Mouse (Mus musculus) A20 (cell line): ENCODE measurements around the gene Fam178b.

Experiments
- DNase-seq: peaks from one replicate; pipeline ENCODE4 v3.0.0-alpha.2; 2011; ENCODE audit warnings: low read depth, low spot score

Fam178b gene

DNA sequence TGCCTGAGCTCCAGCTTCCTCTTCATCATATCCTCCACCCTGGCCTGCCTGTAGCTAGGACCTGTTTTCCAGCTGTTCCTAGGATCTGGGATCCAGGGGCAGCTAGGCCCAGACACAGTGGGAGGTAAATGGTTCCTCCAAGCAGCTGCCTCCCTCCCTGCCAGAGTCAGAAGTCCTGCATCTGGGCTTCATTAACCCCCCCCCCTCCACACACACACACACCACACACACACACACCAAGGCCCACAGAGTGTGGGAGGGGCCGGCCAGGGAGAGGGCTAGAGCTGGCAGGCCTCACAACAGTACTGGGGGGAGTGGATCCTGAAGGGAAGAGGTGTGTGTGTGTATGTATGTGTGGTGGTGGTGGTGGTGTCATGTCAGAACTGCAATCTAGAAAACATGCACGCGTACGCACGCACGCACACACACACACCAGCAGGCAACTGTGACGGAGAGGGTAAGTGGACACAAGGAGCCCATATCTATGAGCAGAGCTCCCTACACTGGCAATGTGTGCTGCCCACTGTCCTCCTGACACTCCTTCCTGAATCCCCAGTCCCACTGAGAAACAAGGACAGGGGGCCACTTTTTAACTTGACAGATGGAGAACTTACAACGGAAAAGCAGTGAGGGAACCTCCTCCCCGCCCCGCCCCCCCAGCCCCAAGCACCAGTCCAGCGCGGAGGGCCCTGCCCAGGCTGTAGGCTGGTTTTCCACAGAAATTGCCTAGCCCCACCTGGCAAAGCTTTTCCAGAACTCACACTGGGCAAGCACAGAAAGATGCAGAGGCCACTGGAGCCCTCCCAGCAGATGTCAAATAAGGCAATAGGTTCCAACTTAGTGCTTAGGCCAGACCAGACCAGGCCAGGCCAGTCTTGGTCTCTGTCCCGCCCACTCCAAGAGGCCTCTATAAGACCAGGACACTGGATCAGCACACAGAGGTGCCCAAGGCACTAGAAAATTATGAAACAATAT, 94.2 kb downstream of the Fam178b start:
- DNase-seq = no peak

DNA sequence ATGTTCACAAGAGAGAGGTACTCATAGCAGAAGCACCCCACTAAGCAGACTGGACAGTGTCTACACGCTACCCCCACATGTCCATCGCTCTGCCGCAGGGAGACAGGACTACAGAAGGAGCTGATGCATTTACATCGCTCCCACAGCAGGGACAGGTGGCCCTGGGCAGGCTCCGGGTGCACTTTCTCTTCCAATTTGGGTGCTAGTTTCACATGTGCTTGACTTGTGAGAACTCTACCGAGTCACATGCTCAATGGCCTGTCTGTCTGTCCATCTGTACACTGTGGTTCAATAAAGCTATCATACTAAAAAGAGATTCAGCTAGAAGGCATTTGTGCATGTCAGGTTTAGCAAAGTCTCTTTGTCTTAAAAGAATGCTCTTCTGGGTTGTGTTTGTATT, 95.1 kb downstream of the Fam178b start:
- DNase-seq = peak; percentile 56

DNA sequence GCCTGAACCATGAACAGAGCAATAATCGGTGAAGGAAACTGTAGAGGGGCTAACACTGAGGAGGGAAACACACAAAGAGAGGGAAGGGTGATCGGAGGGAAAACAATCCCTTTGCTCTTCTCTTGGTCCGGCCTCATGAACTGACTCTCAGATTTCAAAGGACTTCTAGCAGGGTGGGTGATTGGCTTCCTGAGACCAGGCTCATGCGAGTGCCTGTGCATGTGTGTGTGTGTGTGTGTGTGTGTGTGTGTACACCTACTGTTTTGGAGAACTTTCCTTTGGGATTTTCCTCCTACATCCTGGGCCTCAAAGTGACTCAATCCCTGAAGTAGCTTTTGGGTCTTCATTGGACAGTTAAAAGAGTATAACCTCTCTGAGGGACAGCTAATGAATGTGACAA, 96.7 kb downstream of the Fam178b start:
- no peak for DNase-seq

DNA sequence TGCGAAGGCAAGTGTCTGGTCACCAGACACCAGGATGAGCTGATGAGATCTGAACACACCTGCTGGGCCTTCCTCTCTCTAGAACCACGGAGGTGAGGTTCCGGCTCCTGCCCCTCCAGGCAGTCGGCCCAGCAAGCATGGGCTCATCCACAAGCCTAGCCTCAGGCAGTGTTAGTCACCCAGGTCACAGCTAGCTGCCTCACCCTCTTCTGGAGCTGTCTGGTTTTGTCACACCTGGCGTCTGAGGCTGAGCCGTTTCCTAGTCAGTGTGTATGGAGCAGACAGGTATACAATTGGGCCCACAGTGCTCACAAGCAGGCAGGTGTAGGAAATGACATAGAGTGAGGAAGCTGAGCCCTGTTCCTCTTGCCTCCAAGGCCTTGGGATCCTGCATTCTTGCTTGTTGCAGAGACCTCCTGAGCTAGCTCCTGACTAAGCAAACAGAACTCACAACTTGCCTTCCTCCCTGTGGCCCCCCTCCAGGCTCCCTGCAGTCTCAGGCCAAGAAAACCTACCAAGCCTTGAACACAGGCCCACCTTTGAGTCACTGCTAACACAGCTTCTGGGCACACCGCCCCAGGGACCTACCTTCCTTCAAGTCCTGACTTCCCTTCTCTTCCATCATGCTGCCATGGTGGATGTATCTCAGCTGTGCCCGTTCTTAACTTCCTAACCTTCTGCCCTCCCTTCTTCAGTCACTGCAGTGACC, 99.4 kb downstream of the Fam178b start:
- no peak for DNase-seq

DNA sequence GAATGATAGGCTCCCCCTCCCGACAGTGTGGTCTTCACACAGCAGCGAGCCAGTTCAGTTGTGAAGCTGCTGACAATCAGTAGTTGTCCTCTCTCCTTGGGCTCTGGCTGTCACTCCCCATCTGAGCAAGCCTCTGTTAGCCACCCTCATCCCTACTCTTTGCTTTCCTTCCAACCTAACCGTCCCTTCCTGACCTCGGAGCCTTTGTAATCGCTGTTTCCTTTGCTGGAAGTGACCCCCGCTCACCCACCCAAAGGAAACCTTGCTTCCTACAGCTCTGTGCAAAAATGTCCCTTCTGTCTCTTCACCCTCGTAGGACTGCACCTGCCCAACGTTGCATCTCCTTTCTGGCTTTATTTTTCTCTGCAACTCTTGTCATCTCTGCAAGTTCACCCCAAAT, 100.8 kb downstream of the Fam178b start:
- DNase-seq = no peak

DNA sequence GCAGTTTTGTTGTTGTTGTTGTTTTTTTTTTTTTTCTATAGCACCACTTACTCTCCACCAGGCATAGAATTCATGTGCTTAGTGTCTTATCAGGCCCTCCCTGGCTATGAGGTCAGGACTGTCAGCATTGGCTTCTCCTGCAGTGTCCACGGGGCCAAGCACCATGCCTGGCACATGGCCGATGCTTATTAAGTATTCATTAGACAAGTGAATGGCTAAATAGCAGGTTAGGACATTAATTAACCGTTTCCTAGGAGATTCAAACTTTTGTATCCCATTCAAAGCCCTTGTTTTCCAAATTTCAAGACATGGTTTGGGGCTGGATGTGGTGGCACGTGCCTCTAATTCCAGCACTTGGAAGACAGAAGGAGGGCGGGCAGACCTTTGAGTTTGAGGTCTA, 101.7 kb downstream of the Fam178b start:
- no peak for DNase-seq

DNA sequence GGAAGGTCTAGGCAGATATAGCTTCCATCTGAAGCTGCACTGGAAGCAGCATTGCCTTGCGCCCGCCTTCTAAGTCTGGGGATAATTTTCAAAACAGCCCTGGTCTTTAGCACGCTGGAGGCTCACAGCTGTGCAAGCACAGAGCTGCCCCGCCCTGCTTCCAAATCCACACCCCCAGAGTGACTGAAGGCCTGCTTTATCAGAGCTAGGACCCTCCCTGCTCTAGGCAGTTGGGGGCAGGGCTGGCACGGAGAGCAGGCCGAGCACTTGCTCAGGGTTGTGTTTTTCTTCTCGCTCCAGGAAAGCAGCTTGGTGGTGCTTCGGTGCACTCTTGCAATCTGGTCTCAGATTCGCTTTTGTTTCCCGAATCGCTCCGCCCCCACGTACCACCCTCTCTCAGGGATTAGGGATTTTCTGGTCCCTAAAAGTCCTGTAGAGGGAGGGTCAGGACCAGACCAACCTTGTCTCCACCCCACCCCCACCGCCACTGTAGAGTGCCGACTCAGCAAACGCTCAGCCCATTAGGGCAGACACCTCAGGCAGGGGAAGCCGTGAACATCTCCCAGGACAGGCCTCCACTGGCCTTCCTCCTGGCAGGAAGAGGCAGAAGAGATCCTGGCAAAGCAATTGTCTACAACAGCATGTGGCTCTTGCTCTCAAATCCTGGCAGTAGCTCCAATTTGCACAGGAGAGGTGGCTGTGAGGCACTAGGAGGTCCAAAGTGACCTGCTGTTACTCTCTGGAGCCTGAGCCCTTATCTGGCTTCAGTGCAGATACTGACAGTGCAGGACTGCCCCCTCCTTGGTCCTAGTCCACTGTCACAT, 102.4 kb downstream of the Fam178b start:
- DNase-seq = no peak

DNA sequence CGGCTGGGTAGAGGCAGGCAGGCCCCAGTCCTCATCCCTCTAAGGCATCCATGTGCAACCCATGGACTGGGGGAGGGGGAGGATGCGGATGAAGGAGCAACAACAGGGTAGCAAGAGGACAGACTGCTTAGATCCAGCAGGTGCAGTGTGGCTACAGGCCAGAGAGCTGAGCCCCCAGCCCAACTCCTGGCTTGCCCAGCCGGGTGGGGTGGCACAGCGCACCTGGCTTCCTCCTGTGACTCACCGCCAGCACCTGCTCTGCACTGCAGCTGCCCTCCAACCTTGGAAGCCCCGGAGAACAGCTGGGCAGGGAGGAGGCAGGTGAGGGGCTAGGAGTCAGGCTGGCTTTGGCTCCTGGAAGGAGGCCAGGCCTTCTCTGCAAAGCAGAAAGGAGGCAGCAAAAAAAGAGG, 103.0 kb downstream of the Fam178b start:
- peak; percentile 86 for DNase-seq

DNA sequence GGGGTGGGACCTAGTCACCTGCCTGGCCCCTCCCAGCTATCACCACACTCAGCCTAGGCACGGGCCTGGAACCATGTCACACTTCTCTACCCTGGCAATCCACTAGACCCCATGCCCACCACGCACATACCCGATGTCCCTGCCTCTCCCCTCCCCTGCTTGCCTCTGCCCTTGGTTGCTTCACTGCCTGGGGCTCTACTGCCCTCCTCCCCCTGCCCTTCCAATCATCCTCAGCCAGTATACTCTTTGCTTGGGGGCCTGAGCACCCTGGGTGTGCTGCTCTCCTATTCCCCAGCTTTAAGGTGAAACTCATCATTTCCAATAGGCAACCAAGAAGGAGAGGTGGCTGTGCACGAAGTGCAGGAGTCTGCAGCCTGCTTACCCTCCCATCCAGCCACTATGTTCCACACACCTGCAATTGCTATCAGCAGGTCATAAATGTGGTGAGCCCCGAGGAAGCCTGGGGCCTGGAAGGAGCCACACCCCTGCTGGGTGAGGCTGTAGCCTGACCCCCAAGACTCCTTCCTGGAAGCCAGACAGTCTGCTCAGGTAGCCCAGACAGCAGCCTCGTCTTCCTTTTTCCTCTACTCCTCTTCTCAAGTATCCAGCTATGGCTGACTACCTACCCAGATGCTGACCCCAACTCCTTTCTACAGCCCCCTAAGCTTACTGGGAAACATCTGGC, 105.8 kb downstream of the Fam178b start:
- no peak for DNase-seq

DNA sequence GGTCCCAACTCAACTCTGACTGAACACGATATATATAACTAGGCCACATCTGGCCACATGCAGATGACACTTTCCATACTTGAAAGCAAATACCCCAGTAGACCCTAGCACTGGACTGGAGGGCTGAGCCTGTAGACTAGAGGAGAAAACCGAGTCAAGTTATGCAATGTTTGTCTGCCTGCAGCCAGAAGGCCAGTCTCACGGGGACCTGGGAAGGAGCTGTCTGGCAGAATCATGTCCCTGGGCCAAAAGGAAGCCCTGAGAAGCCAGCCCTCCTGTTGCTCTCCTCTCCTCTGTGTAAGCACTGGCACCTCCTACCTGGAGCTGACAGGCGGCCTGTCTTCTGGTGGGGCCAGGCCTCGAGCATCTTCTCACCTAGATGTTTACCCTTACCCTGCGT, 107.6 kb downstream of the Fam178b start:
- DNase-seq = no peak

DNA sequence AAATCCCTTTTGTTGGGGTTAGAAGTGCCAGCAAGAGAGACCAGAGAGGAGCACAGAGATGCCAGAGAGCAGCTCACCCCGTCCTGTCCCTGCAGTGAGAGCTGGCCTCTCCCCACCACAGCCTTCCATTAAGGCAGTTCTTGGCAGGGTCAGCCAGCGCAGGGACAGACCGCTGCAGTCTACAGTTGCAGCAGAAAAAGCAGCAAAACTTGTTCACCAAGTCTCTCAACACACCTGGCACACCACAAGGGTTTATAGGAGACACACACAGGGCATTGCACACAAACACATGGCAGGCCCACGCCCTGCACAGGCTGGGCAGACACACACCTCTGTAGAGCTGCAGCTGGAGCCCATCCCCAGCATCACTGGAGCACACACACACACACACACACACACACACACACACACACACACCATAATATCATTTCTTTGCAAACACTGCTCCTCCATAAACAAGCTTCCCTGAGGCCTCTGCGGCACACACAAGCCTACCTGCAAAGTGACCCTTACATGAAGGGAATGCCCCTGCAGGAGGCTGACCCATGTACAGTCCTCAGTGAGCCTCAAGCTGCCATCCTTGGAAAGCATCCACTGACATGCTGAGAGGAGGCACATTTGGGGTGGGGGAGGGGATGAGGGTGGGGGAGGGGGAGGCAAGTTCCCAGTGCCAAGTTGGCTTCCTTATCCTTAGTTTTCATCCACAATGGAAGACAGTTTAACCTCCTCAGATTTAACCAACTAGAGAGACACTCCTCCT, 108.6 kb downstream of the Fam178b start:
- no peak for DNase-seq

DNA sequence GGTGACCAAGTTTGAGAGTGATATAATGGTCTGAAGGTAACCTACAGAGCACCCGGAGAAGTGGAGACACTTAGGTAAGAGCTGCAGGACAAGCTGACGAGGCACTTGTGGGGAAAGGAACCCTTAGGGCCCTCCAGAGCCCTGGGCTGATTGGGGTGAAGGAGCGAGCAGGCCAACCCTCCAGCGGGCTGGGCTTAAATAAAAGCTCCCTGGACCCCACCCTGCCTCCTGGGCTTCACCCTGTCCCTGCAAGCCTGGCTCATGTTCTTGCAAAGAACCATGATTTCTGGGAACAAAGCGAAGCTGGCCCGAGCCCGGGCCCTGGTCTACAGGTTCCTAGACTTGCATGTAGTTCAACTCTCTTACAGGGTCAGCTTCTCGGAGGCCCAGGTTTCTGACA, 109.5 kb downstream of the Fam178b start:
- no peak for DNase-seq

DNA sequence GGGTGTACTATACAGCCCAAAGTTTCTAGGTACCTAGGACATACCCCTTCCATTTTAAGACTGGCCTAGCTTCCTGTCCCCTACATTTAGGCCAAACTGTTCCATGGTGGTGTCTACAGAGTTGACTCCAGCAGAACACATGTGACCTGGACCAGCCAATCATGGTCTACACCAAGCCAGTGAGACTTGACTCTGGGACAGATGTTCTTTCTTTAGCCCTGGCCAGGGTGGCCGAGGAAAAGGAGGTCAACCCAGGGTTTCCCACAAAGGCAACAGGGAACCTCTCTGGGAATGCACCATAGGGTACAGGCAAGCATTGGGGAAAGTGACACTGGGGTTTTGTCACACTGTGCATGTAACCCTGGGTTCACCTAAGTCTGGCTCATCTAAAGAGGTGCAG, 110.3 kb downstream of the Fam178b start:
- no peak for DNase-seq

DNA sequence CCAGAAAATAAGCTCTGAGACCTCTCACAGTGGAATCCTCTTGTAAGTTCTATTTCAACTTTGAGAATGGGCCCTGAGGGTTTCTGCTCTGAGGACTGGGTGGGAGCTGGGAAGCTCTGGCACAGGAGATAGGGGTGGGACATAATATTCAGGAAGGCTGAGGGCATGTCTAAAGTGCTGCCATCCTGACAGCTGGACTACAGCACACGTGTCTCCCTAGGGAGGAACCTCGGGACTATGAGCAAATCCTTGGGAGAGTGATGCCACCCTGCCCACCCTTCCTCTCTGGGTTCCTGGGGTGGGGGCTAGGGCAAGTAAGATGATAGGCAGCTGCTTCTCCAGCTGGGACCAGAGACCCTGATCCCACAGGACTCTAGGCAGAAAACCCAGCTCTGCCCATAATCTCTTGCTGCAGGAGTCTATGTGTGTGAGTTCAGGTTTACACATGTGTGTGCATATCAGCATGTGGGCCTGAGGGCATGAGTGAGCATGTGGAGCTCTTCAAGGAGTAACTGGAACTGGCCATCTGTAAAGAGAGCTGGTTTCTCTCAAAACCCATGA, 110.8 kb downstream of the Fam178b start:
- no peak for DNase-seq

DNA sequence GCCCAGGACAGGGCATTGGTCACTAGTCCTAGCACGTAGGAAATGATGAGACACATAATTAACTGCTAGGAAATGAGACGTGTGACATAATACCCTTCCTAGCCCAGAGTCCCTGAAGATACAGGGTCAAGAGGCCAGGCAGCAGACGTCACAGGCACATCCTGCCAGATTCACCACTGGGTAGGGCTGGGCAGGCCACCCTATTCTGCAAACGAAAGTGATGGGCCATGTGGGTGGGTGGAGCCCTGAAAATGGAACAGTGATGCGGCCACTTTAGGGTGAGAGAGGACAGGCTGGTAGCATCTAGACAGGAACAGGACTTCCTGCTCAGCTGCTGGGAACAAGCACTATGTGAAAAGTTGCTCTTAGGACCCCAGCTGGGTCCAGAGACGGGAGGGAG, 111.4 kb downstream of the Fam178b start:
- no peak for DNase-seq

DNA sequence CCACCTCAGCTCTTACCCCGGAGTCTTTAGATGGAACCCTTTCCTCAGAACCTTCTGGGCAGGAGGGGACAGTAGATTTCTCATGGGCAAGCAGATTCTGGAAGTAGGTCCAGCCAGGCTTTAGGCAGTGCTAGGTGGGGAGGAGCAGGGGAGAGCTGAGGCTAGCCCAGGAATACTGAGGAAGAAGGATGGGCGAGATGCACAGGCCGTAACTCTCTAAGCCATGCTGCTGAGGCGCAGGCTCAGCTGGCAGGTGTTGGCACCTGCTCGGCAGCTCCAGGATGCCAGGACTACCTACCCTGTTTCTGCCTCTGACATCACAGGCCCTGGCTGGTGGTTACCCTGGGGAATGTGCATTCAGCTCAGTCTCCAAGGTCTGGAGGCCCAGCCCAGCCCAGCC, 112.7 kb downstream of the Fam178b start:
- DNase-seq = no peak

DNA sequence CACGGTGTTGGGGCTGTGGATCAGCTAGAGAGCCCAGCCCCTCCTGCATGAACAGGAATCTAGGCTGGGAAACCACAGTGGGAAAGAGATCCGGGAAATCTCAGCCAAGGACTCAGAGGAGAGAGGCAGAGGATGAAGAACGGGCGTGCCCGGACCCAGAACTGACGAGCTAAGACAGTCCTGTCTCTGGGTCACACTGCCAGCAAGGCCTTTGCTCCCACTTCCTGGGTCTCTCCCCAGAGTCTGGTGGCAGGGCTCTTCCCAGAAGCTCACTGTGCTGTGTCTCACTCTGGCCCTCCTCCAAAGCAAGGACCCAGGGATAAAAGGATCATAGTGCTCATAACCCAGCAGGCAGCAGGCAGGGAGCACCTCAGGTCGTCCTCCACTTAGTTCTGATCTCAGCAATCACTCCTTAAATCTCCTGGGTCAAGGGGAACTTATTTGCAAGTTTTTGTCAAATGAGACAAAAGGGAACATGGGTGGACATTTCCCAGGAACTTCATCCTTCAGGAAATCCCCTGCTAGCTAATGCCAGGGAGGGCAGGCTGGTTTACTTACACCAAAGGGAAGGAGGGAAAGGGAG, 113.2 kb downstream of the Fam178b start:
- no peak for DNase-seq

DNA sequence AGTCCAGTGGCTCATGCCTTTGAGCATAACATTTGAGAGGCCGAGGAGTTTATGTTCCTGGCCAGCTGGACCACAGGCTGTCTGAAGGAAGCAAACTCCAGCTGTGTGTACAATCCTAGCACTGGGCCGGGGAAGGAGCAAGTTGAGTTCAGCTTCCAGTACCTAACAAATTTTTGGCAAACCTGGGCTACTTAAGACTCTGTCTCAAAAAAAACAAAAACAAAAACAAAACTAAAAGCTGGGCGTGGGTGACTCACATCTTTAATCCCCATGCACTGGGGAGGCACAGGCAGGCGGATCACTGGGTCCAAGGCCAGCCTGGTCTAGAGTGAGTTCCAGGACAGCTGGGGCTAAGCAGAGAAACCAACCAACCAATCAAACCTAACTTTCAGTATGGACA, 114.2 kb downstream of the Fam178b start:
- no peak for DNase-seq

DNA sequence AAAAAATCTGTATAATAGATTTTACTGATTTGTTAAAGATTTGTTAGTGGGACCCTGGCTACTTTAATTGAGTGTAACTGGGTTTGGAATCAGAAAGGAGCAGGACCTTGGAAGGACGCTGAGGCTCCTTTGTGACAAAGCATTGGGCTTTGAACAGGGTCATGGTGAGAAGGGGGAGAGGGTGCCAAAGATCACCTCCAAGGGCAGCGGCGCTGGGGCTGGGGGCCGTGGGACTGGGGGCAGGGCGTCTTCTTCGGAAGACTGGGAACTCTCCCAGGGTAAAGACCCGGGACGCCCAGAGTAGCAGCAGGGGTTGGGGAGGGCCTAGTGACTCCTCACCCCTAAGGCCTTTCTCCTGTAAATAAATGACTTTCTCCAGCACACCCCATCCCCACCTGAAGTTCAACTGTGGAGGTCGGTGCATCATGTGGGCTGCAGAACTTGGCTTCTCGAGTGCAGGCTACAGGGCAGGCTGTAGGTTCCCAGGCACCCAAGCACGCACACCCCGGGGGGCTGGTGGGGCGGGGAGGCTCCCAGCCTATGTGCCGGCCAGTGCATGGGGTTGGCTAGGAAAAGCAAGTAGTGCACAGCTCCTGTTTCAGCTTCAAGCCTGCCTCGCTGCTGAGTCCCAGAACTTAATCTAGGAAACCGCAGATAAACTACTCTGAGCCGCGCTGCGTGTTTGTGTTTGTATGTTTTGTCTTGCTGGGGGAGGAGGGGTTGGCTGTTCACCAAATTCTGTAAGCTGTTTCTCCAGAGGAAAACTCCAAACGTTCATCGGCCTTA, 115.0 kb downstream of the Fam178b start:
- no peak for DNase-seq
